Mouse (Mus musculus) ES-Bruce4 (cell line): ENCODE results near the gene Traf5.

Source experiments
- CTCF ChIP-seq: IDR thresholded peaks from one replicate; pipeline ENCODE4 v1.8.1; 2011; ENCODE audit warnings: low read depth, low read length
- EP300 ChIP-seq: IDR thresholded peaks from 2 replicates; pipeline ENCODE4 v1.6.1; 2011; ENCODE audit warnings: low read depth, low read length; ENCODE audit not compliant: insufficient read depth
- POLR2A ChIP-seq: IDR thresholded peaks from one replicate; pipeline ENCODE4 v1.8.1; 2011; ENCODE audit warnings: low read length; ENCODE audit not compliant: insufficient read depth

- TF ChIP-seq POLR2A: no peak
- TF ChIP-seq CTCF: no peak
- no peak for TF ChIP-seq EP300
Measured at GRCm38 (mm10) chr1:191995916-191996315, 96.4 kb downstream of the Traf5 start.
